Mouse (Mus musculus): ENCODE results near the gene Csk.

Csk gene

GRCm38 (mm10) chr9:57653283-57653682 lies at the start of gene Csk:
Gene Csk (minus strand): TSS chr9:57653631.
- DNase-seq (ENCODE audit: low spot score in 2 of 2), result no peak

GRCm38 (mm10) chr9:57698466-57699150 lies 45.2 kb upstream of the Csk start:
- no peak for DNase-seq (ENCODE audit: low spot score in 2 of 2)

GRCm38 (mm10) chr9:57697380-57697779 lies 43.9 kb upstream of the Csk start:
- DNase-seq (ENCODE audit: low spot score in 2 of 2), result no peak

- peak in 1 of 2 experiments; percentile 15 for DNase-seq (ENCODE audit: low spot score in 2 of 2)
Measured at GRCm38 (mm10) chr9:57696380-57697285, 43.2 kb upstream of the Csk start.

- DNase-seq (ENCODE audit: low spot score in 2 of 2), result no peak
Measured at GRCm38 (mm10) chr9:57694108-57694507, 40.7 kb upstream of the Csk start.

GRCm38 (mm10) chr9:57688606-57689005 lies 35.2 kb upstream of the Csk start:
- no peak for DNase-seq (ENCODE audit: low spot score in 2 of 2)

GRCm38 (mm10) chr9:57688158-57688557 lies 34.7 kb upstream of the Csk start:
- no peak for DNase-seq (ENCODE audit: low spot score in 2 of 2)

- no peak for DNase-seq (ENCODE audit: low spot score in 2 of 2)
Measured at GRCm38 (mm10) chr9:57687751-57688150, 34.3 kb upstream of the Csk start, which contains the start of gene Cyp1a1. Gene Cyp1a1 (plus strand): TSS chr9:57687928.

GRCm38 (mm10) chr9:57686011-57686410 lies 32.6 kb upstream of the Csk start:
- no peak for DNase-seq (ENCODE audit: low spot score in 2 of 2)

- DNase-seq (ENCODE audit: low spot score in 2 of 2), result no peak
Measured at GRCm38 (mm10) chr9:57683520-57683919, 30.1 kb upstream of the Csk start, which contains the start of gene Cyp1a2. Gene Cyp1a2 (minus strand): TSS chr9:57683703.

GRCm38 (mm10) chr9:57681411-57681810 lies 28.0 kb upstream of the Csk start:
- DNase-seq (ENCODE audit: low spot score in 2 of 2), result no peak

GRCm38 (mm10) chr9:57671500-57671899 lies 18.1 kb upstream of the Csk start:
- no peak for DNase-seq (ENCODE audit: low spot score in 2 of 2)

GRCm38 (mm10) chr9:57671037-57671436 lies 17.6 kb upstream of the Csk start:
- no peak for DNase-seq (ENCODE audit: low spot score in 2 of 2)

- no peak for DNase-seq (ENCODE audit: low spot score in 2 of 2)
Measured at GRCm38 (mm10) chr9:57669566-57669965, 16.1 kb upstream of the Csk start.

- DNase-seq (ENCODE audit: low spot score in 2 of 2), result no peak
Measured at GRCm38 (mm10) chr9:57668277-57668676, 14.8 kb upstream of the Csk start.

- no peak for DNase-seq (ENCODE audit: low spot score in 2 of 2)
Measured at GRCm38 (mm10) chr9:57667817-57668216, 14.4 kb upstream of the Csk start.

- DNase-seq (ENCODE audit: low spot score in 2 of 2), result peak in 1 of 2 experiments; percentile 51
Measured at GRCm38 (mm10) chr9:57667136-57667535, 13.7 kb upstream of the Csk start.

GRCm38 (mm10) chr9:57666536-57666935 lies 13.1 kb upstream of the Csk start:
- DNase-seq (ENCODE audit: low spot score in 2 of 2), result peak; percentile 32 to 58

- DNase-seq (ENCODE audit: low spot score in 2 of 2), result no peak
Measured at GRCm38 (mm10) chr9:57664616-57665015, 11.2 kb upstream of the Csk start.

- DNase-seq (ENCODE audit: low spot score in 2 of 2), result no peak
Measured at GRCm38 (mm10) chr9:57661552-57661951, 8.1 kb upstream of the Csk start.

- DNase-seq (ENCODE audit: low spot score in 2 of 2), result no peak
Measured at GRCm38 (mm10) chr9:57660501-57660900, 7.1 kb upstream of the Csk start.

GRCm38 (mm10) chr9:57659774-57660173 lies 6.3 kb upstream of the Csk start:
- DNase-seq (ENCODE audit: low spot score in 2 of 2), result peak; percentile 69 to 77

- DNase-seq (ENCODE audit: low spot score in 2 of 2), result no peak
Measured at GRCm38 (mm10) chr9:57658970-57659369, 5.5 kb upstream of the Csk start.

All from thymus, postnatal 10 days (tissue).